In the genomic region with DNA sequence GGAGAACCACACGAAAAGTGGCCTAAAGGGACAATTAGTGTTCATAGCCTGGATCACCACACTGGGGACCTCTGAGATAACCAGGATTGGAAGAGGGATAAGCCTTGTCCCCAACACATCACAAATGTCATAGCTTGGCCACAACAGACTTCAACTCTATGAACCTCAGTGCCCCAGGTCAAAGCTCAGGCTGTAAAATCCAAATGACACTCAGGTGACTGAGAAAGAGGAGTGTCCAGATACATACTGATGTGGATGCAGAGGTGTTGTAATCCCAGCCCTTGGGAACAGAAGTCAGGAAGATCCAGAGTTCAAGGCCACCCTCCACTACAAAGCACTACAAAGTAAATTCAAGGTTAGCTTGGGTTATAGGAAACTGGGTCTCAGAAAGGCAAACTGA, we compare ENCODE assay signal across 9 mouse cellular contexts. TPM values are rescaled to one million over a fixed set of nuclear protein-coding genes. Genes with fewer than 3 reads are reported as not detected.
DNase-seq lines count a peak whose midpoint lies in the region; ATAC-seq and TF ChIP-seq lines count a peak whose summit lies in the region.
"Had no signal": no experiment of that assay in that cellular context is flagged by ENCODE, and none has a peak within 500 bp of the region (broad histone marks: within the 10 kb centered on the region; RNA-seq: fewer than 3 reads in every experiment).

No protein-coding gene starts in this region.

- H3K4me1 ChIP-seq in heart, postnatal 0 days (ENCODE audit: control insufficient read depth, insufficient read depth) = peaks cover 53% of the 10 kb centered on the region
- peaks cover 78% of the 10 kb centered on the region for H3K4me1 ChIP-seq in midbrain, embryonic 13.5 days (replicated peaks)
- H3K4me1 ChIP-seq in midbrain, embryonic 15.5 days = peaks cover 79% of the 10 kb centered on the region
- H3K4me1 ChIP-seq in limb, embryonic 11.5 days (ENCODE audit: control insufficient read depth, insufficient read depth, low read length) = peaks cover 27% of the 10 kb centered on the region

- peak overlapping the region; percentile 84 for H3K27ac ChIP-seq in heart, postnatal 0 days (ENCODE audit: low read depth)
- H3K27ac ChIP-seq in midbrain, embryonic 13.5 days = 0 out of 2 replicates have a peak overlapping the region, but pooled peaks have one; percentile 87
- no peak overlapping the region for H3K27ac ChIP-seq in midbrain, embryonic 15.5 days
- H3K27ac ChIP-seq in limb, embryonic 11.5 days (replicated peaks; ENCODE audit: low read depth, low read length) = peak overlapping the region; percentile 9; the same call in 1 of the 2 replicates

- no peak for TF ChIP-seq CTCF in heart, postnatal 0 days (IDR thresholded peaks at IDR 0.05; ENCODE audit: low read depth)

- no peak overlapping the region for H3K4me3 ChIP-seq in heart, postnatal 0 days (ENCODE audit: low read depth, low read length)
- H3K4me3 ChIP-seq in midbrain, embryonic 13.5 days (replicated peaks) = no peak overlapping the region
- H3K4me3 ChIP-seq in midbrain, embryonic 15.5 days = no peak overlapping the region
- no peak overlapping the region for H3K4me3 ChIP-seq in limb, embryonic 11.5 days (ENCODE audit: low read depth, low read length)

- ATAC-seq in heart, postnatal 0 days (ENCODE audit: insufficient read depth, low read depth) = no peak
- ATAC-seq in midbrain, embryonic 13.5 days = no peak
- ATAC-seq in midbrain, embryonic 15.5 days (replicated peaks) = no peak
- ATAC-seq in limb, embryonic 11.5 days (ENCODE audit: insufficient number of reproducible peaks, low FRiP score, low TSS enrichment, low read depth) = no peak

- no peaks in the 10 kb centered on the region for H3K9me3 ChIP-seq in heart, postnatal 0 days (replicated peaks; ENCODE audit: control insufficient read depth, low read length)
- H3K9me3 ChIP-seq in midbrain, embryonic 13.5 days = no peaks in the 10 kb centered on the region
- H3K9me3 ChIP-seq in midbrain, embryonic 15.5 days = no peaks in the 10 kb centered on the region
- H3K9me3 ChIP-seq in limb, embryonic 11.5 days (ENCODE audit: control insufficient read depth, low read length) = no peaks in the 10 kb centered on the region

- intact Hi-C loops in heart, postnatal 14 days (cut with DNase I) = no loop called here

- no peak for DNase-seq in heart, postnatal 0 days (ENCODE audit: low spot score)
- no peak for DNase-seq in heart, postnatal 14 days
- no peak for DNase-seq in limb, embryonic 11.5 days (ENCODE audit: low spot score)
- DNase-seq in yolk sac, embryonic 10.5 days (ENCODE audit: low spot score) = peak; percentile 64
- DNase-seq in layer of hippocampus, adult 18-20 months (ENCODE audit: low spot score in 2 of 2) = no peak
- no peak for DNase-seq in thymus, postnatal 0 days (ENCODE audit: low spot score)
- DNase-seq: left cerebral cortex, postnatal 4 days had no signal

- no peak overlapping the region for H3K4me2 ChIP-seq in heart, postnatal 0 days (ENCODE audit: low read depth, low read length)
- H3K4me2 ChIP-seq in midbrain, embryonic 13.5 days (replicated peaks) = no peak overlapping the region
- H3K4me2 ChIP-seq in midbrain, embryonic 15.5 days = no peak overlapping the region
- H3K4me2 ChIP-seq in limb, embryonic 11.5 days (ENCODE audit: low read depth, severe bottlenecking) = no peak overlapping the region

- WGBS in heart, postnatal 0 days = 55% methylated on average over 1 of the region's 1 CpGs
- 76% methylated on average over 1 of the region's 1 CpGs for WGBS in midbrain, embryonic 13.5 days
- 41% methylated on average over 1 of the region's 1 CpGs for WGBS in midbrain, embryonic 15.5 days
- WGBS in limb, embryonic 11.5 days = 58% methylated on average over 1 of the region's 1 CpGs

- no peak overlapping the region for H3K9ac ChIP-seq in heart, postnatal 0 days (replicated peaks; ENCODE audit: low read depth, low read length)
- no peak overlapping the region for H3K9ac ChIP-seq in midbrain, embryonic 13.5 days (replicated peaks)
- no peak overlapping the region for H3K9ac ChIP-seq in midbrain, embryonic 15.5 days
- 0 out of 2 replicates have a peak overlapping the region, but pooled peaks have one; percentile 34 for H3K9ac ChIP-seq in limb, embryonic 11.5 days (ENCODE audit: low read length)

- H3K27me3 ChIP-seq in heart, postnatal 0 days (ENCODE audit: control insufficient read depth, insufficient read depth, low read length) = no peaks in the 10 kb centered on the region
- no peaks in the 10 kb centered on the region for H3K27me3 ChIP-seq in midbrain, embryonic 13.5 days
- no peaks in the 10 kb centered on the region for H3K27me3 ChIP-seq in midbrain, embryonic 15.5 days (replicated peaks)
- no peaks in the 10 kb centered on the region for H3K27me3 ChIP-seq in limb, embryonic 11.5 days (ENCODE audit: control insufficient read depth, insufficient read depth, low read length)

- no peak for TF ChIP-seq EP300 in heart, postnatal 0 days (IDR thresholded peaks at IDR 0.05; ENCODE audit: low read depth)

- H3K36me3 ChIP-seq in heart, postnatal 0 days (replicated peaks; ENCODE audit: control insufficient read depth, insufficient read depth, low read length) = peaks cover 31% of the 10 kb centered on the region; the same call in 1 of the 2 replicates
- H3K36me3 ChIP-seq in midbrain, embryonic 13.5 days = peaks cover 42% of the 10 kb centered on the region
- 0 out of 2 replicates have a peak, but pooled peaks cover 2% of the 10 kb centered on the region for H3K36me3 ChIP-seq in midbrain, embryonic 15.5 days (replicated peaks)
- H3K36me3 ChIP-seq in limb, embryonic 11.5 days (ENCODE audit: control insufficient read depth, insufficient read depth, low read length) = peaks cover 6% of the 10 kb centered on the region; the same call in 1 of the 2 replicates

RNA-seq across cellular contexts. Expression of a gene that starts 29.6 kb away (rescaled TPM):
- 19.2 and 48.1 TPM in 2 replicates for total RNA-seq in heart, postnatal 0 days (2014; rRNA removed; ENCODE audit: low replicate concordance)
- polyA plus RNA-seq in heart, postnatal 0 days (2015; fragmentation: Nextera tagmentation; extraction: Ambion mirVana) = 35.3 and 35.4 TPM in 2 replicates
- total RNA-seq in heart, postnatal 14 days (2021) = 10 to 100 TPM; 52.0 to 52.5 TPM
- polyA plus RNA-seq in midbrain, embryonic 13.5 days (2015; fragmentation: Nextera tagmentation; extraction: Ambion mirVana) = 85.4 and 86.8 TPM in 2 replicates
- 89.8 and 93.3 TPM in 2 replicates for polyA plus RNA-seq in midbrain, embryonic 15.5 days (2015; fragmentation: Nextera tagmentation; extraction: Ambion mirVana)
- 43.5 and 46.9 TPM in 2 replicates for polyA plus RNA-seq in limb, embryonic 11.5 days (2014; fragmentation: Nextera tagmentation; extraction: Ambion mirVana)
- 100 to 1,000 TPM; 148 to 149 TPM for total RNA-seq in layer of hippocampus, adult 18-20 months (2021)
- polyA plus RNA-seq in thymus, postnatal 0 days (2015; fragmentation: Nextera tagmentation; extraction: Ambion mirVana) = 38.8 and 46.7 TPM in 2 replicates
